Mouse (Mus musculus) embryonic facial prominence, embryonic 13.5 days (tissue): ENCODE measurements around the gene Nlrp6. TPM values are rescaled to one million over a fixed set of nuclear protein-coding genes. Genes with fewer than 3 reads are reported as not detected.

ENCODE experiments used
- ATAC-seq: fragments of 200-750 bp; cut with Nextera tagmentation; 2 replicates; pipeline ENCODE4 v1.8.0; 2017; ENCODE audit warnings: low read depth; ENCODE audit not compliant: insufficient number of reproducible peaks, insufficient read depth, low FRiP score, low TSS enrichment
- H3K27ac ChIP-seq: fragments of 300-500 bp; sonication (generic); 2 replicates; pipeline ENCODE4 v1.5.1; 2015; ENCODE audit warnings: moderate library complexity, mild to moderate bottlenecking, inconsistent platforms
- H3K27me3 ChIP-seq: fragments of 300-500 bp; sonication (generic); 2 replicates; pipeline ENCODE4 v1.6.1; 2015; ENCODE audit warnings: mild to moderate bottlenecking, inconsistent platforms
- H3K36me3 ChIP-seq: fragments of 300-500 bp; sonication (generic); 2 replicates; pipeline ENCODE4 v1.6.1; 2015; ENCODE audit warnings: mild to moderate bottlenecking, inconsistent platforms
- H3K4me1 ChIP-seq: fragments of 300-500 bp; sonication (generic); 2 replicates; pipeline ENCODE4 v1.6.1; 2015; ENCODE audit warnings: inconsistent platforms
- H3K4me2 ChIP-seq: fragments of 300-500 bp; sonication (generic); 2 replicates; pipeline ENCODE4 v1.6.1; 2015; ENCODE audit warnings: moderate library complexity, mild to moderate bottlenecking, inconsistent platforms
- H3K4me3 ChIP-seq: fragments of 300-500 bp; sonication (generic); 2 replicates; pipeline ENCODE4 v1.5.1; 2015; ENCODE audit warnings: mild to moderate bottlenecking, inconsistent platforms
- H3K9ac ChIP-seq: fragments of 300-500 bp; sonication (generic); 2 replicates; pipeline ENCODE4 v1.6.1; 2015; ENCODE audit warnings: mild to moderate bottlenecking, inconsistent platforms
- H3K9me3 ChIP-seq: fragments of 300-500 bp; sonication (generic); 2 replicates; pipeline ENCODE4 v1.6.1; 2016; ENCODE audit warnings: inconsistent platforms
- WGBS: fragments of 180-500 bp; shearing (Covaris S2); methylation state at CpG from one replicate; pipeline ENCODE4 v1.1.7; 2015; ENCODE audit warnings: mixed read lengths; 5-methylcytosine and 5-hydroxymethylcytosine counted together
- polyA plus RNA-seq: library from polyadenylated mRNA; unstranded; fragments of >200 nt; fragmentation: Nextera tagmentation; extraction: Ambion mirVana; gene quantifications from 2 replicates; pipeline ENCODE4 v1.2.1, GENCODE M21; 2015

Gene Nlrp6
- polyA plus RNA-seq, 1 experiment from 2014 or later: 0.20 TPM

DNA sequence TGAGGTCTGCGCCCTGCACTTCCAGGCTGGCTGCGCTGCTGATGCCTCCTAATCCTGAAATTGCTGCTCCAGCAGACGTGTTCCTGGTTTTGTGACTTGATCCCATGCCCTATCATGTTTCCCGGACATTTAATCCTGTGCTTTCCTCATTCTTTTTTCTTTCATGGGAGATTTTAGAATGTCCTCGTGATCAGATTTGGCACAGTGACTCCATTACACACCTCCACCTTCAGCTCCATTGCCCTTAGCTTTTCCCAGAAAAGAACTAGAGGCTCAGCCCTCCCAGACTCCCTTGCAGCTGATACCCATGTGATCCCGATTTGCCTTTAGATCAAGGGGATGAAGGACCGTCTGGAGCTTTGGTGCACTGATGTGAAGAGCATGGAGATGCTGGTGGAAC lies 22.8 kb upstream of the Nlrp6 start:
- no peaks in the 10 kb centered on the region for H3K27me3 ChIP-seq
- no peak overlapping the region for H3K4me3 ChIP-seq
- H3K4me2 ChIP-seq: no peak overlapping the region
- WGBS: 68% methylated on average over 7 of the region's 7 CpGs
- no peak overlapping the region for H3K9ac ChIP-seq
- H3K36me3 ChIP-seq: peaks cover 55% of the 10 kb centered on the region
- ATAC-seq: no peak
- H3K9me3 ChIP-seq: no peaks in the 10 kb centered on the region
- peaks cover 7% of the 10 kb centered on the region; the same call in 1 of the 2 replicates for H3K4me1 ChIP-seq
- no peak overlapping the region for H3K27ac ChIP-seq

DNA sequence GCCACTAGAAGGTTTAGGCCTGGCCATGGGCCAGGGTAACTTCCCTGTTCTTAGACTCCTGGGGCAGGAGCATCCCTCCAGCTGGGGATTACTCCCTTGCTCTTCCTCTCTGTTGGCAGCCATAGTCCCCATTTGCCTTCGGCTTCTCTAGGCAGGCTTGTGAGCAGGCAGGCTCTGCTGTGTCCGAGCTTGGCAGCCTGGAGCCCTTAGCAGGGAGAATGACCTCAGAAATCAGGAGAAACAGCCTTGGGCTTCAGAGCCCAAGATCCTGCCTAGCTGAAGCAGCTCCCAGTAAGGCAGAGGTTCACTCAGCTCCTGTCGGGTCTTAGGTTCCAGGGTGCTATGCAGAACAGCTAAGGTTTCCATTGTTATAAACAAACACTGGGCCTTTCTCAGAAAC lies 21.6 kb upstream of the Nlrp6 start:
- peaks cover 43% of the 10 kb centered on the region for H3K36me3 ChIP-seq
- H3K4me2 ChIP-seq: no peak overlapping the region
- H3K9me3 ChIP-seq: no peaks in the 10 kb centered on the region
- H3K27ac ChIP-seq: no peak overlapping the region
- H3K4me3 ChIP-seq: no peak overlapping the region
- peaks cover 7% of the 10 kb centered on the region; the same call in 1 of the 2 replicates for H3K4me1 ChIP-seq
- H3K9ac ChIP-seq: no peak overlapping the region
- no peak for ATAC-seq
- no peaks in the 10 kb centered on the region for H3K27me3 ChIP-seq
- WGBS: 82% methylated on average over 3 of the region's 3 CpGs

DNA sequence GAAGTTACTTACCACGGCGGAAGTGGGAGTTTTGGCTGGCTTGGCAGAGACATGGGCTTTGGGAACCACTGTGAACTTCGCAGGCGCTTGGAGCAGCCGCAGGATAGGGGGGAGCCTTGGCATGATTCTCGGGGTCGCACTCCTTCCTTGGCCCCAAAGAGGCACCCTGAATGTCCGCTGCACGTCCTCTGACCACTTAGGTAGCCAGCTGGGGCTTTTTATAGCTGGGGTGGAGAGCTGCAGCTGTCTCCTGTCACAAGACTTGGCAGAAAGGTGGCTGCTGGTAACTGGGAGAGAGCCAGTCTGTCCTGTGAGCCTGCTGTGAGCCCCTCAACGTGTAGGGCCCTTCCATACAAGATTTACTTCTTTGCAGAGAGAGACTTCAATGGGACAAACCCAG lies 20.5 kb upstream of the Nlrp6 start, which contains the start of gene Cox8b:
Cox8b (minus strand) TSS at position 227 of the 400 bp plus-strand sequence.
- WGBS: 83% methylated on average over 10 of the region's 10 CpGs
- Histone ChIP-seq H3K9ac (0 out of 2 replicates have a peak within 1 kb of the TSS, but pooled peaks have one; percentile 36), H3K4me1 (peaks cover 7% of the 10 kb centered on the region; the same call in 1 of the 2 replicates), H3K27ac (no peak within 1 kb of the TSS), H3K9me3 (no peaks in the 10 kb centered on the region), H3K36me3 (peaks cover 33% of the 10 kb centered on the region), H3K4me3 (no peak within 1 kb of the TSS), H3K4me2 (no peak within 1 kb of the TSS), H3K27me3 (no peaks in the 10 kb centered on the region)
- ATAC-seq: no peak

DNA sequence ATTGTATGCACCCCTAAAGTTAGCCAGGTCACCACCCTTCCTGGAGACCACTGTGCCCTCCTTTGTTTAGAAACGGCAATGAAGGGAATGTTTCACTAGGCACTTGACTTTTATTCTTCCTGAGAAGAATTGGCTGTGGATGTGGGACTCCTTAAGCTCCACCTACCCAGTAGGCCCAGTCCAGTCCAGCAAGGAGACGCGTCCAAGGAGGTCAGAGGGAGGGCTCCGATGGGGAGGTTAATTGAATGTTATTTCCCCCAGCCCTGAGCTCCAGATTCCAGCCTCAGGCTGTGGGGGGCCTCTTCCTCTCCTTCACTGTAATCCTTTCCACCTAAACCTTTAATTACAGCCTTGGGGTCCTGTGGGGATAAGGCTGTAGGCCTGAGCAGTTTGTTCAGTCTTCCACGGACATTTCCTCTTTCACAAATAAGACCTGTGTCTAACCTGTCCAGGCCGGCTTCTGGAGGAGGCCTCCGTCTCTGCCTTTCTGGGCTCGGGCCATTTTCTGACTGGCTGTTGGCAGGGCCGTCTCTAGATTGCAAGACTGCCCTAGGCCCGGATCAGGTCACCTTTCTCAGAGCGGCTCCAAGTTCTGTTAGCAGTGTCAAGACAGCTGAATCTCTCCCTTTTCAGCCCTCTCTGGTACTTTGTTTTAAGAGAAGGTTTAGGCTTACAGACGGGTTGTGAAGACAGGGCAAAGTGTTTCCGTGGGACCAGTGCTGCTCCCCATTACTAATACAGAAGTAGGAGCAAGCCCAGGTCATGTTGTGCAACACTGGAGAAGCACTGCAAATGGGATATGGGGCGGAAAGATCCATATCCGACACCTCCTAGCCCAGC lies 18.4 kb upstream of the Nlrp6 start:
- H3K4me1 ChIP-seq: peaks cover 7% of the 10 kb centered on the region; the same call in 1 of the 2 replicates
- ATAC-seq: no peak
- H3K4me3 ChIP-seq: no peak overlapping the region
- peaks cover 21% of the 10 kb centered on the region for H3K36me3 ChIP-seq
- H3K27ac ChIP-seq: peak overlapping the region; percentile 22; the same call in 1 of the 2 replicates
- 36% methylated on average over 15 of the region's 15 CpGs for WGBS
- H3K27me3 ChIP-seq: no peaks in the 10 kb centered on the region
- no peak overlapping the region for H3K4me2 ChIP-seq
- H3K9me3 ChIP-seq: no peaks in the 10 kb centered on the region
- H3K9ac ChIP-seq: peak overlapping the region; percentile 36; the same call in 1 of the 2 replicates

DNA sequence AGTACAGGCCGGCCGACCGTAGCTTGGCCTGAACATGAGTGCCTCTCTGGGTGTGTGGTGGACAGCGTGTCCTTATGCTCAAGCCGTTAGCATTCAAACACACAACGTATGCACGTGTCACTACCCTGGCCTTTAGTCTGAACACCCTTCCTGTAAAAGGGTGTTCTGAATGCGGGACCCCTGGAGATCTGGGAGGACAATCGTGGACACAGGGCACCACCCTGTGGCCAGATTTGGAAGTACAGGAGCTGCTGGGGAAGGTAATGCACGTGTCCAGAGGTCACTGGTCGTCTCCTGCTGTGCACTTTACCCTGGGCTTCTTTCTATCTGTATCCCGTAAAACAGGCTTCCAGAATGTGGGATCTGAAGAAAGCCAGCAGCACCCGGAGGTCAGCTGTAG lies 17.5 kb upstream of the Nlrp6 start:
- no peak for ATAC-seq
- peaks cover 11% of the 10 kb centered on the region for H3K36me3 ChIP-seq
- H3K9ac ChIP-seq: peak overlapping the region; percentile 40; the same call in 1 of the 2 replicates
- no peaks in the 10 kb centered on the region for H3K27me3 ChIP-seq
- no peaks in the 10 kb centered on the region for H3K9me3 ChIP-seq
- peaks cover 7% of the 10 kb centered on the region; the same call in 1 of the 2 replicates for H3K4me1 ChIP-seq
- no peak overlapping the region for H3K4me3 ChIP-seq
- no peak overlapping the region for H3K4me2 ChIP-seq
- H3K27ac ChIP-seq: no peak overlapping the region
- WGBS: 25% methylated on average over 13 of the region's 13 CpGs

DNA sequence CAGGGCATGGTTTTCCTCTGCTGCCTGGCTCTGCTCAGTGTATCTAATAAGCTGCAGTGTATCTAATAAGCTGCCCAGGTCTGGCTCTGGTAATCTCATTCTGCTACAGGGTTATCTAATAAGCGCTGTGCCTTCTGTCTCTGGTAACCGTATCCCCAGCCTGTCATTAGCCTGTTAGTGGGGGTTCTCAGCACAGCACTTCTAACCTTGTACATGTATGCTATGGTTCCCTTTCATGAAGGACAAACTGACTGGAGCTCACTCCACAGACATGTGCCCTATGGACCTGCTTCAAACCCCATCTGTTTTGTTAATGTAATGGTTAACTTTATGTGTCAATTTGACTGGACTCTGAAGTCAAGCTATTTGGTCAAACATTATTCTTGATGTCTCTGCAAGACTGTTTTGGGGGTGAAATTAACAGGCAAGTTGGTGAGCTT lies 15.0 kb upstream of the Nlrp6 start:
- Histone ChIP-seq H3K4me1 (peaks cover 7% of the 10 kb centered on the region; the same call in 1 of the 2 replicates), H3K4me3 (no peak overlapping the region), H3K9me3 (no peaks in the 10 kb centered on the region), H3K4me2 (no peak overlapping the region), H3K27ac (no peak overlapping the region), H3K27me3 (no peaks in the 10 kb centered on the region), H3K9ac (no peak overlapping the region), H3K36me3 (no peaks in the 10 kb centered on the region)
- WGBS: 57% methylated on average over 2 of the region's 2 CpGs
- ATAC-seq: no peak

DNA sequence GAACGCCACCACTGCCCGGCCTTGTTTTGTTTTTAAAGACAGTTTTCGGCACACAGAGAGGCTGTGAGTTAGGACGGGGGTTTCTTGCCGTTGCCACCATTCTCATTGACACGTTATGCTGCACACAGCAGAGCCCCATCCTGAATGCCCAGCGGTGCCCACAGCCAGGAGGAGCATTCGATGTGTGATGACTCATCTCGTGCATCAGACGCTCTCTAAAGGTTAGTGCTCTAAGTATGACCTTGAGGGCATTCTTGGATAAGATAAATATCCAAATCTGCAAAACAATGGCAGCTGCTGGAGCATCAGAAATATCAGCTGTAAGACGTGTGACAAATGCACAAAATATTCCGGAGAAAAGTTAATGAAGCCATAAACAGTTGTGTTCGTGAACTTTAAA lies 13.6 kb upstream of the Nlrp6 start:
- Histone ChIP-seq H3K27me3 (no peaks in the 10 kb centered on the region), H3K4me1 (peaks cover 3% of the 10 kb centered on the region; the same call in 1 of the 2 replicates), H3K27ac (no peak overlapping the region), H3K4me2 (no peak overlapping the region), H3K9me3 (no peaks in the 10 kb centered on the region), H3K9ac (no peak overlapping the region), H3K4me3 (no peak overlapping the region), H3K36me3 (no peaks in the 10 kb centered on the region)
- WGBS: 85% methylated on average over 13 of the region's 13 CpGs
- no peak for ATAC-seq

DNA sequence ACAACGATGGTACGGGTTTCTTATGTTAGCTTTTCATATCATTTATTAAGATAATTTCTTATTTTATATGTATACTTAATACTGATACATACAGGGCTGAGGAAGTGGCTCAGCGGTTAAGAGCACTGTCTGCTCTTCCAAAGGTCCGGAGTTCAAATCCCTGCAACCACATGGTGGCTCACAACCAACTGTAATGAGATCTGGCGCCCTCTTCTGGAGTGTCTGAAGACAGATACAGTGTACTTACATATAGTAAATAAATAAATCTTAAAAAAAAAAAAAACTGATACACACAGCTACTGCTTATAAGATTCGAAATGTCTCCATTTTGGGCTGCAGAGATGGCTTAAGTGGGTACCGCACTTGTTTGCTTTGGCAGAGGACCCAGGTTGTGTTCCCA lies 13.0 kb upstream of the Nlrp6 start:
- Histone ChIP-seq H3K4me2 (no peak overlapping the region), H3K27me3 (no peaks in the 10 kb centered on the region), H3K4me1 (no peaks in the 10 kb centered on the region), H3K36me3 (no peaks in the 10 kb centered on the region), H3K9me3 (no peaks in the 10 kb centered on the region), H3K4me3 (no peak overlapping the region), H3K9ac (no peak overlapping the region), H3K27ac (no peak overlapping the region)
- WGBS: 83% methylated on average over 7 of the region's 7 CpGs
- ATAC-seq: no peak

DNA sequence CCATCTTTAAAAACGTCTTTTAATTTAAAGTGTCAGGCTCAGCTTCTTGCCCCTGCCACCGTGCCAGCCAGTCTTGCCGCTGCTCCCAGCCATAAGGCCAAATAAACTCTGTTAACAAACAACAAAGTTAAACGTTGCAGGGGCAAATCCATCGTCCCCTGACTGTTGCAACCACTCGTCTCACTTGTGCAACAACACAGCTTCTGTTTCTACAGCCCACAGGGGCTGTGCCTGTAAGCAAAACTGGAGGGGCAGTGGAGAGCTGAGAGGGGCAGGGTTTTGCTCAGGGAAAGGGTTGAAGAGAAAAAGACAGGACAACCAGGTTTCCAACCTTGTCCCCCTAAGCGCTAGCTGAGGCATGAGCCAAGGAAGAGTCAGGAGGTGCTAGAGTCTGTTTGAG lies 12.5 kb upstream of the Nlrp6 start:
- Histone ChIP-seq H3K4me1 (no peaks in the 10 kb centered on the region), H3K27ac (no peak overlapping the region), H3K27me3 (no peaks in the 10 kb centered on the region), H3K9ac (no peak overlapping the region), H3K36me3 (no peaks in the 10 kb centered on the region), H3K9me3 (no peaks in the 10 kb centered on the region), H3K4me2 (peak overlapping the region; percentile 87; the same call in 1 of the 2 replicates), H3K4me3 (no peak overlapping the region; the same call in 1 of the 2 replicates)
- no peak for ATAC-seq
- 50% methylated on average over 7 of the region's 7 CpGs for WGBS

DNA sequence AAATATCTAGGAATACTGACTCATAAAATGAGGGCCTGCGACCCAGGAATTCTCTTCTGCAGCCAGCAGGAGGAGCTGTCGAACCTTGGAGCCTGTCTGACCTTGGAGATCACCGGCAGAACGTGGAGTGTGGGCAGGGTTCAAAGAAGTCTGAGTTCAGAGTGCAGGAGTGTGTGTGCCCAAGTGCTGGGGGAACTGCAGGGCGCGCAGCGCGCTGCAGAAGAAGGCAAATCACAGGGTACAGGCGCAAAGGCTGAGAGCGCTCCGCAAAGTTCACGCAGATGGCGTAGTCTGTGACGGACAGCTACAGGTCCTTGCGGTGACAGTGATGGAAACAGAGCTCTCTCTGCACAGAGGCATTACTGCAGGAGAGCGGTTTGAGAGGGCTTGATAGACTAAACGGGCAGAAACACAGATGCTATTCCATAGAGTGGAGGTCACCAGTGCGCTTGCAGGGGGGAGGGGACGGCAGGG lies 12.0 kb upstream of the Nlrp6 start:
- H3K4me2 ChIP-seq: peak overlapping the region; percentile 87
- H3K4me3 ChIP-seq: peak overlapping the region; percentile 47
- H3K27ac ChIP-seq: no peak overlapping the region
- H3K9ac ChIP-seq: peak overlapping the region; percentile 61
- WGBS: 1% methylated on average over 19 of the region's 19 CpGs
- H3K36me3 ChIP-seq: no peaks in the 10 kb centered on the region
- no peaks in the 10 kb centered on the region for H3K27me3 ChIP-seq
- peak; percentile 61 for ATAC-seq
- H3K9me3 ChIP-seq: no peaks in the 10 kb centered on the region
- H3K4me1 ChIP-seq: no peaks in the 10 kb centered on the region

DNA sequence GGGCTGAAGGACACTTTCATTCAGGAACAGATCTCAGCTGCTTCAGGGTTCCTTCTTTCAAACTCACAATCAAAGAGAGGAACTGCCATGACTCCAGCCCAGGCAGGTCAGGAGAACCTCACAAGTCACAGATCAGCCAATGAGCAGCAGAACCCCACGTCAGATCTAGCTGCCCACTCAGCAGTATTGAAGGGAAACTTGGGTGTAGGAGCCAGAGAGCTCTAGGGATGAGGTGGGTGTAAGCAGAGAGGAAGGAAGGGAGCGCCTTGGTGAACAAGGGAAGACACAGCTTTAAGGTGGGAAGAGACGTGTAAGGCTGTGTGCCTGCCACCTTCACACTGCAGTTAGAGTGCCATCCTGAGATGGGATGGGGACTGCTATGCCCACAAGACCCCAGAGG lies 8.4 kb upstream of the Nlrp6 start:
- Histone ChIP-seq H3K36me3 (no peaks in the 10 kb centered on the region), H3K27ac (no peak overlapping the region), H3K4me2 (no peak overlapping the region), H3K9me3 (no peaks in the 10 kb centered on the region), H3K4me1 (no peaks in the 10 kb centered on the region), H3K27me3 (peaks cover 3% of the 10 kb centered on the region; the same call in 1 of the 2 replicates), H3K4me3 (no peak overlapping the region), H3K9ac (no peak overlapping the region)
- ATAC-seq: no peak
- 67% methylated on average over 3 of the region's 3 CpGs for WGBS
